Mouse (Mus musculus): ENCODE measurements around the gene B9d2.

B9d2 gene

GRCm38 (mm10) chr7:25680514-25681258 is at the start of gene B9d2:
Gene B9d2 (plus strand): TSS chr7:25680780.
- DNase-seq (ENCODE audit: low spot score in 2 of 2), result peak; percentile 94 to 97

GRCm38 (mm10) chr7:25632679-25633078 is 47.9 kb upstream of the B9d2 start:
- DNase-seq (ENCODE audit: low spot score in 2 of 2), result no peak

GRCm38 (mm10) chr7:25636373-25636772 is 44.2 kb upstream of the B9d2 start:
- no peak for DNase-seq (ENCODE audit: low spot score in 2 of 2)

GRCm38 (mm10) chr7:25637099-25637498 is 43.5 kb upstream of the B9d2 start:
- DNase-seq (ENCODE audit: low spot score in 2 of 2), result no peak

- no peak for DNase-seq (ENCODE audit: low spot score in 2 of 2)
Observed at GRCm38 (mm10) chr7:25639754-25640153, 40.8 kb upstream of the B9d2 start.

- DNase-seq (ENCODE audit: low spot score in 2 of 2), result no peak
Observed at GRCm38 (mm10) chr7:25644136-25644535, 36.4 kb upstream of the B9d2 start.

GRCm38 (mm10) chr7:25644631-25645030 is 35.9 kb upstream of the B9d2 start:
- no peak for DNase-seq (ENCODE audit: low spot score in 2 of 2)

- DNase-seq (ENCODE audit: low spot score in 2 of 2), result peak; percentile 42 to 62
Observed at GRCm38 (mm10) chr7:25645074-25645473, 35.5 kb upstream of the B9d2 start.

- DNase-seq (ENCODE audit: low spot score in 2 of 2), result no peak
Observed at GRCm38 (mm10) chr7:25647574-25648123, 32.9 kb upstream of the B9d2 start.

GRCm38 (mm10) chr7:25649839-25650238 is 30.7 kb upstream of the B9d2 start:
- DNase-seq (ENCODE audit: low spot score in 2 of 2), result no peak

- no peak for DNase-seq (ENCODE audit: low spot score in 2 of 2)
Observed at GRCm38 (mm10) chr7:25651281-25651680, 29.3 kb upstream of the B9d2 start.

- no peak for DNase-seq (ENCODE audit: low spot score in 2 of 2)
Observed at GRCm38 (mm10) chr7:25652244-25652759, 28.3 kb upstream of the B9d2 start.

GRCm38 (mm10) chr7:25655601-25656428 is 24.8 kb upstream of the B9d2 start:
- DNase-seq (ENCODE audit: low spot score in 2 of 2), result no peak

- no peak for DNase-seq (ENCODE audit: low spot score in 2 of 2)
Observed at GRCm38 (mm10) chr7:25657785-25658184, 22.8 kb upstream of the B9d2 start.

GRCm38 (mm10) chr7:25658657-25659472 is 21.7 kb upstream of the B9d2 start, which contains the start of the genes Bckdha and Exosc5:
Gene Bckdha (minus strand): TSS chr7:25658981.
Gene Exosc5 (plus strand): TSS chr7:25659164.
- DNase-seq (ENCODE audit: low spot score in 2 of 2), result peak; percentile 92 to 98

GRCm38 (mm10) chr7:25666381-25666780 is 14.2 kb upstream of the B9d2 start:
- no peak for DNase-seq (ENCODE audit: low spot score in 2 of 2)

- no peak for DNase-seq (ENCODE audit: low spot score in 2 of 2)
Observed at GRCm38 (mm10) chr7:25669158-25669557, 11.4 kb upstream of the B9d2 start.

GRCm38 (mm10) chr7:25669631-25670030 is 10.9 kb upstream of the B9d2 start:
- DNase-seq (ENCODE audit: low spot score in 2 of 2), result no peak

GRCm38 (mm10) chr7:25670096-25670495 is 10.5 kb upstream of the B9d2 start:
- no peak for DNase-seq (ENCODE audit: low spot score in 2 of 2)

GRCm38 (mm10) chr7:25671686-25672085 is 8.9 kb upstream of the B9d2 start:
- DNase-seq (ENCODE audit: low spot score in 2 of 2), result no peak

GRCm38 (mm10) chr7:25672442-25672841 is 8.1 kb upstream of the B9d2 start:
- no peak for DNase-seq (ENCODE audit: low spot score in 2 of 2)

All from urinary bladder, adult 18-20 months (tissue).